Mouse (Mus musculus): Measurements from ENCODE around the gene Cypt2. TPM values are rescaled to one million over a fixed set of nuclear protein-coding genes. Genes with fewer than 3 reads are reported as not detected.

Gene Cypt2
- not detected in 2 replicates for polyA plus RNA-seq (2012; ENCODE audit: low replicate concordance)

DNA sequence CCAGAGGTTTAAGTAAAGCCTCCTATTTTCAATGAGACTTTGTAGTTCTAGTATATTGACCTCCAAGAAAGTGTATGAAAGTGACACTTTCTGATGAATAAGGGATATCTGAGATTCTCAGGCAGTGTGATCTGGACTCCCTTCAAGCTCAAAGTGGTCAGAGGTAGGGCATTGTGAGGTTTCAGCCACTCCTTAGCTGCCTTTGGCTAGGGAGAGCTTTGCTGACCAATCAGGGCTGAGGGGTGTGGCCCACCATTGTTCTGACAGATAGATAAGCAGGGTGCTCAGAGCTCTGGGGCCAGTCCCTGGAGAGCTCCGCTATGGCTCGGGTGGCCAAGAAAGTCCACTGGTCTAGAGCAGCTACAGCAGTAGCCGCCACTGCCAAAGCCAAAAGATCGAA is at the start of gene Cypt2:
TSS of gene Cypt2 (plus strand) at position 301 of the 400 bp plus-strand sequence.

All from leukemia stem cell, adult 10-12 weeks (primary cell).